Mouse (Mus musculus) gastrocnemius, adult 2 months (tissue): Measurements from ENCODE around the gene Dnajc25. TPM values are rescaled to one million over a fixed set of nuclear protein-coding genes. Genes with fewer than 3 reads are reported as not detected.

ENCODE experiments used
- DNase-seq: peaks from one replicate; pipeline ENCODE4 v3.0.0; 2022
- H3K27ac ChIP-seq: fragments of 200-600 bp; 2 replicates; pipeline ENCODE4 v1.8.1; 2022; ENCODE audit warnings: mild to moderate bottlenecking
- H3K4me3 ChIP-seq: fragments of 200-600 bp; 2 replicates; pipeline ENCODE4 v1.8.1; 2022; ENCODE audit warnings: mild to moderate bottlenecking, moderate library complexity
- CTCF ChIP-seq: fragments of 200-600 bp; IDR thresholded peaks from 2 replicates; pipeline ENCODE4 v1.8.1; 2022; ENCODE audit warnings: antibody characterized with exemption, mild to moderate bottlenecking, moderate library complexity
- intact Hi-C: fragments of 180-260 bp; cut with DNase I; formaldehyde crosslinking; loops from one replicate; pipeline ENCODE4 v1.15.1; 2025
- total RNA-seq, 2 experiments: library from RNA; stranded (reverse); gene quantifications; 2 replicates each; pipeline ENCODE4 v1.2.3; 2021

The Dnajc25 gene
- total RNA-seq, 2 experiments from 2014 or later: 10.8 to 12.4 TPM

- H3K4me3 ChIP-seq: no peak overlapping the region
- TF ChIP-seq CTCF: no peak
- intact Hi-C loops: no loop called here
- DNase-seq: no peak
- no peak overlapping the region for H3K27ac ChIP-seq
Observed at GRCm38 (mm10) chr4:59009696-59010095, 14.8 kb downstream of the Dnajc25 start.

- 0 out of 2 replicates have a peak overlapping the region, but pooled peaks have one; percentile 20 for H3K27ac ChIP-seq
- no peak for TF ChIP-seq CTCF
- H3K4me3 ChIP-seq: no peak overlapping the region
- intact Hi-C loops: no loop called here
- DNase-seq: no peak
Observed at GRCm38 (mm10) chr4:59011446-59011845, 16.6 kb downstream of the Dnajc25 start.

DNA sequence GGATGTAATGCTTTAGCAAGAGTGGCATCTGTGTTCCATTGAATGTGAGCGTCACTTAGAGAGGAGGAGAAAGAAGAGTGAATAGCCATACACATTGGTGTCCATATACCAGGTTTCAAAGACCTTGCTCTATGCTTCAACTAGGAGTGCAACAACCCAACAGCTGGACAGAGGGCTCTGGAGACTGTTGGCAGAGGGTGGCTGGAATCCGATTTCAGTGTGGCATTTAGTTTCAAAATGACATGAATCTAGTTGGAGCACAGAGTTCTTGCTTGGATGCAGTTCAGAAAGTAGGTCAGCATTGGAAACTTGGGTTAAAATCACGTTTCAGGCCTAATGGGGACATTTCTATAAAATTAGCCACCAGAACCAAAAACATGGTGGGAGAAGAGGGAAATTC lies 20.3 kb downstream of the Dnajc25 start:
- intact Hi-C loops: no loop called here
- TF ChIP-seq CTCF: no peak
- Histone ChIP-seq H3K4me3 (no peak overlapping the region), H3K27ac (peak overlapping the region; percentile 77)
- peak; percentile 71 for DNase-seq

- no peak overlapping the region for H3K4me3 ChIP-seq
- no peak for DNase-seq
- no peak overlapping the region; the same call in 1 of the 2 replicates for H3K27ac ChIP-seq
- TF ChIP-seq CTCF: no peak
- intact Hi-C loops: no loop called here
Observed at GRCm38 (mm10) chr4:59016922-59017321, 22.1 kb downstream of the Dnajc25 start.

GRCm38 (mm10) chr4:59034325-59034917 lies 39.6 kb downstream of the Dnajc25 start:
- H3K27ac ChIP-seq: peak overlapping the region; percentile 84
- intact Hi-C loops: no loop called here
- DNase-seq: peak; percentile 38
- peak overlapping the region; percentile 87 for H3K4me3 ChIP-seq
- TF ChIP-seq CTCF: no peak

- H3K4me3 ChIP-seq: peak within 1 kb of the TSS; percentile 87
- peak; percentile 80 for DNase-seq
- H3K27ac ChIP-seq: peak within 1 kb of the TSS; percentile 84
- peak; percentile 39 for TF ChIP-seq CTCF
- intact Hi-C loops: loop anchor here (1.0 to 5.0 kb wide), 2 partner anchors 33 to 50 kb away; partner anchors contain the start of gene Gm20503
Observed at GRCm38 (mm10) chr4:59034918-59035785, 40.3 kb downstream of the Dnajc25 start, which contains the start of gene Gng10. Gene Gng10 (plus strand): TSS chr4:59035088.

GRCm38 (mm10) chr4:59035786-59036350 lies 41.0 kb downstream of the Dnajc25 start:
- TF ChIP-seq CTCF: no peak
- peak overlapping the region; percentile 87 for H3K4me3 ChIP-seq
- H3K27ac ChIP-seq: peak overlapping the region; percentile 84
- no peak for DNase-seq
- intact Hi-C loops: loop anchor here (1.0 to 5.0 kb wide), 2 partner anchors 34 to 51 kb away; partner anchors contain the start of gene Gm20503

DNA sequence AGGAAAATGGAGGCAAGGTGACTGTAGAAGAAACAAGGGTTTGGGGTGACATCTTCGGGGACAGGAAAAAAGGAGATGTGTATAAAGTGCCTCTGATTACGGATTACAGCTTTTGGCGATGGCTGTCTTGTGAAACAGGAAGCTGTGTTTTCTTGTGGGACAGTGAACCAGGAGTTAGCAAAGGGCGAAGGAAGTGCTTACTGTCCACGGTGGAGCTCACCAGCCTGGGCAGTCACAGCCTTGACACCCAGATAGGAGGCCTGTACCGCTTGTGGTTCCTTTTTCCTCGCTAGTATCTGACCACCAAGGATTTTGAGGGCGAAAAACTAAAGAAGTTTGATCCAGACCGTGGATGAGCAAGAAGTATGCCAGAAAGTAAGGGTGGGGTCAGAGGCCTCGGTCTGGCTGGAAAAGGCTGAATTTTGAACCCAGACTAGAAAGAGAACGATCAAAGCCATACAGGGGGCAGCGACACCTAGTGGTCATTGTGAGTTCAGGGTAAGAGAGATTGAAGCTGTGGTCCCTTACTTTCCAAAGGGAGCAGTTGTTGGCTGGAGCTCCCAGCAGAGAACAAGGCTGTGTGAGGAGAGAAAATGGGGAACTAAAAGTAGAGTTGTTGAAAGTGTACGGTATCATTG lies 41.7 kb downstream of the Dnajc25 start:
- peak; percentile 78 for DNase-seq
- intact Hi-C loops: loop anchor here (5.0 kb wide), 1 partner anchor 34 kb away; the partner anchor contains the start of gene Gm20503
- peak overlapping the region; percentile 87 for H3K4me3 ChIP-seq
- peak; percentile 92 for TF ChIP-seq CTCF
- peak overlapping the region; percentile 44 for H3K27ac ChIP-seq

DNA sequence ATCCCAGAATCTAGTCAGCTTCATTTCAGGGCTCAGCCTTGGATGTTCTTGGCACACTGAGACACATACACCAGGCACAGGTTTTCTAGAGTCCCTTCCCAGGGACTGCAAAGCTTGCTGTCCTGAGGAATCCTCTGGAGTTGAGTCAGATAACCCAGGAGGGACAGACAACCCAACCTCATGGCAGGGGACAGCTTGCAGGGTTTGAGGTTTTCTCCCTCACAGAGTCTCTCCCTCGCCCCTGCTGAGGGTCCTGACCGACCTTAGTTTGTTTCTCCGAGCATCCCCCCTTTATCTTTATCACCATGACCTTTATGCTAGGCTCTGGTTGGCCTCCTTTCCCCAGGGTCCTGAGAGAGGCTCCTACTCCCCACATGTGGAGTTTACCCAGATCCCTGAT lies 42.7 kb downstream of the Dnajc25 start:
- Histone ChIP-seq H3K4me3 (no peak overlapping the region), H3K27ac (no peak overlapping the region)
- no peak for DNase-seq
- no peak for TF ChIP-seq CTCF
- intact Hi-C loops: loop anchor here (5.0 kb wide), 1 partner anchor 35 kb away; the partner anchor contains the start of gene Gm20503

GRCm38 (mm10) chr4:59040397-59041287 lies 45.8 kb downstream of the Dnajc25 start:
- DNase-seq: no peak
- Histone ChIP-seq H3K4me3 (no peak overlapping the region), H3K27ac (no peak overlapping the region)
- intact Hi-C loops: no loop called here
- no peak for TF ChIP-seq CTCF

DNA sequence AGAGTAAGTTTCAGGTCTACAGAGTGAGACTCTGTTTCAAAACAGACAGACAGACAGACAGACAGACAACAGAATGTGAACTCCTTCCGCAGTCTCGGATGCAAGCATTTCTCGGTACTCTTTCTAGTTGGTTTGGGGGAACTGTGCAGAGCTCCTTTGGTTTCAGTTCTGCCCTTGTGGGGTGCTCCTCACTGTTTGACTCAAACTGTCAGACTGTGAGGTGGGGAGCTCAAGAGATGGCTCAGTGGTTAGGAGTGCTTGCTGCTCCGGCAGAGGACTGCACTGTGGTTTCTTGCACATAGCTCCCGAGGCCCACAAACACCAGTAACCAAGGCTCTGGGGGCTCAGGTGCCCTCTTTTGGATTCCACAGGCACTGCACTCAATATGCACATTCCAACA lies 48.2 kb downstream of the Dnajc25 start:
- TF ChIP-seq CTCF: no peak
- no peak overlapping the region for H3K4me3 ChIP-seq
- H3K27ac ChIP-seq: no peak overlapping the region
- no peak for DNase-seq
- intact Hi-C loops: no loop called here
